Mouse (Mus musculus): ENCODE data around the gene Prr3. TPM values are rescaled to one million over a fixed set of nuclear protein-coding genes. Genes with fewer than 3 reads are reported as not detected.
A peak's percentile ranks its signal among the peaks of the same experiment; 100 is the strongest.

Gene Prr3
- polyA plus RNA-seq, 1 experiment from 2014 or later, result 46.6 TPM

- no peaks in the 10 kb centered on the region for H3K9me3 ChIP-seq (ENCODE audit: low read length)
- H3K4me2 ChIP-seq (replicated peaks; ENCODE audit: low read depth, low read length), result no peak overlapping the region
- no peak overlapping the region for H3K27ac ChIP-seq (ENCODE audit: low read length)
- WGBS, result 80% methylated on average over 3 of the region's 3 CpGs
- no peak overlapping the region for H3K4me3 ChIP-seq (ENCODE audit: low read length)
- no peak for ATAC-seq (ENCODE audit: low FRiP score, low TSS enrichment)
- H3K36me3 ChIP-seq (ENCODE audit: insufficient read depth, low read length), result peaks cover 37% of the 10 kb centered on the region
- peaks cover 21% of the 10 kb centered on the region for H3K4me1 ChIP-seq (ENCODE audit: insufficient read depth, low read length)
- no peaks in the 10 kb centered on the region for H3K27me3 ChIP-seq (ENCODE audit: insufficient read depth, low read length)
- H3K9ac ChIP-seq (replicated peaks; ENCODE audit: low read length), result no peak overlapping the region
These were observed 57.5 kb downstream of the Prr3 start for GRCm38 (mm10) chr17:35922566-35922965.

MicroRNAs within 50 kb of the gene (microRNA counts, 519-probe panel; counts per million panel counts)
- 2,180 counts per million, percentile 55 among the panel's probes with 10 or more counts for microRNA mmu-miR-877

Small RNA genes within 50 kb of the gene (microRNA-seq; reads per million reads assigned to microRNA genes)
- 39.2 reads per million, percentile 46 among the genes with 10 or more reads in this experiment for gene Mir877

Other genes starting within 250 kb of the Prr3 start
- 33.5 and 40.4 TPM in 2 replicates for gene Ier3, start 158.6 kb downstream of the Prr3 start, polyA plus RNA-seq (2015; fragmentation: Nextera tagmentation; extraction: Ambion mirVana)
- gene Flot1, start 157.0 kb downstream of the Prr3 start, polyA plus RNA-seq (2015; fragmentation: Nextera tagmentation; extraction: Ambion mirVana), result 52.7 and 56.9 TPM in 2 replicates
- 905 and 985 TPM in 2 replicates for gene Tubb5, start 141.9 kb downstream of the Prr3 start, polyA plus RNA-seq (2015; fragmentation: Nextera tagmentation; extraction: Ambion mirVana)
- 16.3 and 16.7 TPM in 2 replicates for gene Mdc1, start 138.7 kb downstream of the Prr3 start, polyA plus RNA-seq (2015; fragmentation: Nextera tagmentation; extraction: Ambion mirVana)
- 63.3 and 67.0 TPM in 2 replicates for gene Nrm, start 118.9 kb downstream of the Prr3 start, polyA plus RNA-seq (2015; fragmentation: Nextera tagmentation; extraction: Ambion mirVana)
- 22.2 and 25.2 TPM in 2 replicates for gene Ppp1r18, start 114.6 kb downstream of the Prr3 start, polyA plus RNA-seq (2015; fragmentation: Nextera tagmentation; extraction: Ambion mirVana)
- gene Dhx16, start 100.4 kb downstream of the Prr3 start, polyA plus RNA-seq (2015; fragmentation: Nextera tagmentation; extraction: Ambion mirVana), result 45.1 and 48.2 TPM in 2 replicates
- 33.3 and 36.5 TPM in 2 replicates for gene 2310061I04Rik, start 82.8 kb downstream of the Prr3 start, polyA plus RNA-seq (2015; fragmentation: Nextera tagmentation; extraction: Ambion mirVana)
- gene Atat1, start 70.2 kb downstream of the Prr3 start, polyA plus RNA-seq (2015; fragmentation: Nextera tagmentation; extraction: Ambion mirVana), result 82.2 and 102 TPM in 2 replicates
- gene Mrps18b, start 63.8 kb downstream of the Prr3 start, polyA plus RNA-seq (2015; fragmentation: Nextera tagmentation; extraction: Ambion mirVana), result 88.0 and 89.7 TPM in 2 replicates
- gene Ppp1r10, start 63.8 kb downstream of the Prr3 start, polyA plus RNA-seq (2015; fragmentation: Nextera tagmentation; extraction: Ambion mirVana), result 47.2 and 54.8 TPM in 2 replicates
- 80.7 and 95.8 TPM in 2 replicates for gene Abcf1, start 10.5 kb downstream of the Prr3 start, polyA plus RNA-seq (2015; fragmentation: Nextera tagmentation; extraction: Ambion mirVana)
- gene Gnl1, start 385 bp downstream of the Prr3 start, polyA plus RNA-seq (2015; fragmentation: Nextera tagmentation; extraction: Ambion mirVana), result 55.7 and 57.8 TPM in 2 replicates
- gene H2-T24, start 40.3 kb upstream of the Prr3 start, polyA plus RNA-seq (2015; fragmentation: Nextera tagmentation; extraction: Ambion mirVana), result 2.2 and 3.1 TPM in 2 replicates
- gene H2-T23, start 52.6 kb upstream of the Prr3 start, polyA plus RNA-seq (2015; fragmentation: Nextera tagmentation; extraction: Ambion mirVana), result 4.5 and 5.9 TPM in 2 replicates
- gene H2-T22, start 62.5 kb upstream of the Prr3 start, polyA plus RNA-seq (2015; fragmentation: Nextera tagmentation; extraction: Ambion mirVana), result 13.9 and 16.0 TPM in 2 replicates
- gene Gm6034, start 62.7 kb upstream of the Prr3 start, polyA plus RNA-seq (2015; fragmentation: Nextera tagmentation; extraction: Ambion mirVana), result 0.10 TPM in 1 of 2 replicates, not detected in the other
- not detected in 2 replicates for gene Gm11127, start 78.1 kb upstream of the Prr3 start, polyA plus RNA-seq (2015; fragmentation: Nextera tagmentation; extraction: Ambion mirVana)
- not detected in 2 replicates for gene Gm19684, start 141.4 kb upstream of the Prr3 start, polyA plus RNA-seq (2015; fragmentation: Nextera tagmentation; extraction: Ambion mirVana)
- gene Gm7030, start 149.2 kb upstream of the Prr3 start, polyA plus RNA-seq (2015; fragmentation: Nextera tagmentation; extraction: Ambion mirVana), result not detected in 2 replicates
- 0.56 TPM in 1 of 2 replicates, not detected in the other for gene Gm8909, start 188.3 kb upstream of the Prr3 start, polyA plus RNA-seq (2015; fragmentation: Nextera tagmentation; extraction: Ambion mirVana)
- not detected in 2 replicates for gene H2-T3, start 210.1 kb upstream of the Prr3 start, polyA plus RNA-seq (2015; fragmentation: Nextera tagmentation; extraction: Ambion mirVana)

Data from kidney, embryonic 16.5 days (tissue).